Mouse (Mus musculus) WW6 (cell line): ENCODE measurements around the gene Gabbr2.

Experiments
- DNase-seq: peaks from one replicate; pipeline ENCODE4 v3.0.0-alpha.2; 2013; ENCODE audit warnings: low read depth, low spot score

The Gabbr2 gene

GRCm38 (mm10) chr4:46988824-46989223 lies 2.8 kb downstream of the Gabbr2 start:
- DNase-seq, result no peak

DNA sequence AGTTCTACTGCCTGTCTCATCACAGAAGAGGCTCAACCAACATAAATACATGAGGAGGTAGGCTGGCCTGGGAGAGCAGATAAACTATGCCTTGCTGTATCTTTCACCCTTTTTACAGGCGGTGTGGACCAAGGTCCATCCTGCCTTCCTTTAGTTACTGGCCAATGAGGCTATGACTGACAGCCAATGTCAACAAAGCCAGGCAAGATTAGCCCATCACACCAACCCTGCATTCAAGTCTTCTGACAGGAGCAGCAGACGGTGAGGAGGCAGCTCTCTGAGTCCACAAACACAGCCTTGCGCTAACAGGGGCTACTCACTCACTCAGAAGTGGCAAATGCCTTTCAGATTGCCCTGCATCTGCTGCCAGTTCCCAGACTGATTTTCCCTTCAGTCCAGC lies 3.4 kb downstream of the Gabbr2 start:
- DNase-seq, result no peak

GRCm38 (mm10) chr4:46987809-46988208 lies 3.9 kb downstream of the Gabbr2 start:
- no peak for DNase-seq

DNA sequence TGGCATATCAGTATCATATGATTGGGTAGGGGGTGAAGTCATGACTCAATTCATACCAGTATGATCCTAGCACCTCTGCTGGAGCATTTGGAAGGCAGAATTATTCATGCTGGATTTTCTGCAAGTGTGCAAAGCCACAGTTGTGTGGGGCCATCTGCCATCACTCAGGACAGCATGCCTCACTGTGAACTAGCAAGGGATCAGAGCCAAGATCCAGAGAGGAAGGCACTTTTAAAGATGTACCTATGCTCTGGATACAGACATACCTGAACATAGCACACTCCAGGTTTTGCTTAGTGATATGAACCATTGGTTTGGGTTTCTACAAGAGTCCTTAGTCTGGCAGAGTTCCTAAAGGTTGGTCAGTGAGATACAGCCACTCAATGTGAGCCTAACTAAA lies 5.6 kb downstream of the Gabbr2 start:
- DNase-seq, result no peak

- DNase-seq, result no peak
These were observed 8.8 kb downstream of the Gabbr2 start for GRCm38 (mm10) chr4:46982912-46983311.

DNA sequence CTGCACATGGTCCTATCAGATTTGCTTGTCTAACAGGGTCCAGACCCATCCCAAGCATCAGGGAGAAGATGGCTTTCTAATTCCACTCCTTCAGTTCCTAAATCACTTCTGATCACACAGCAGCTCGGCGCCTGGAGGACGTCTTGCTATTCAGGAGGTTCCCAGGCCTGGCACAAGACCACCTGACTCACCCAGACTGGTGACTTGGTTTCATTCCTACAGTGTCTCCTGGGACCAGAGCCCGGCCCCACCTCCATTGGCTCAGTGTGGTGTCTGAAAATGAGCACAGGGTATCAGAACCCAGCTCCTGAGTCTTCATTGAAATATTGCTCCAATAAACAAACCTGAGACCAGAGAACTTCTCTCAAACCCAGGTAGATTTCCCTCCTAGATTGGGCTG lies 9.6 kb downstream of the Gabbr2 start:
- DNase-seq, result no peak

DNA sequence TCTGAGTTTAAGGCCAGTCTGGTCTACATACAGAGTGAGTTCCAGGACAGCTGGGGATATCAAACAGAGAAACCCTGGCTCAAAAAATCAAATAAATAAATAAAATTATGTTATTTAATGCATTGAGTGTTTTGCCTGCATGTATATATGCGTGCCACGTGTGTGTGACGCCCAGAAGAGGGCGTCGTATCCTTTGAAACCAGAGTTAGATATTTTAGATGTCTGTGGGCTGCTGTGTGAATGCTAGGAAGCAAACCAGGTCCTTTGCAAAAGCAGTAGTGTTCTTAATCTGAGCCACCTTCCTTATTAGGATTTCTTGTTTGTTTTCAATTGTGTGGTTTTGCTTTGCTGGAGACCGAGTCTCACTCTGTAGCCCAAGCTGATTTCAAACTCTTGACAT lies 13.3 kb downstream of the Gabbr2 start:
- DNase-seq, result no peak

DNA sequence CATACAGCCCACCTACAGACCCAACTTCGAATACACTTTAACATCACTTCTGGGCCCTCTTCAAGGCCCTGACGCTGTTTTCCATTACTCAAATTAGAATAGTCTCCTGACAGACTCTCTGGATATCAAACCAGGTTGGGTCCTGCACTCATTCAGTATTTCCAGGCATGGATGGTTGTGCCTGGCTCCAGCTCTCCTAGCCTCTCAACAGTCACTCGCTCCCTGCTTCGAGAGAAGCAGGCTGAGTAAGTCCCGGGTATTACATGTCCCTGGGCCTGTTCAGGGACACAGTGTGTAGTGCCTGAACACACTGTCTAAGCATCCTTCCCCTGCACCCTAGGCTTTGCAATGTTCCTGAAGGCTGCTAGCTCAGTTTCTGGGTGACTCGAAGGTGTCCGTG lies 14.5 kb downstream of the Gabbr2 start:
- no peak for DNase-seq

GRCm38 (mm10) chr4:46976671-46977071 lies 15.0 kb downstream of the Gabbr2 start:
- DNase-seq, result no peak

- DNase-seq, result no peak
These were observed 18.4 kb downstream of the Gabbr2 start for GRCm38 (mm10) chr4:46973322-46973721.

GRCm38 (mm10) chr4:46967981-46968380 lies 23.7 kb downstream of the Gabbr2 start:
- DNase-seq, result no peak

GRCm38 (mm10) chr4:46966551-46966950 lies 25.1 kb downstream of the Gabbr2 start:
- DNase-seq, result no peak

DNA sequence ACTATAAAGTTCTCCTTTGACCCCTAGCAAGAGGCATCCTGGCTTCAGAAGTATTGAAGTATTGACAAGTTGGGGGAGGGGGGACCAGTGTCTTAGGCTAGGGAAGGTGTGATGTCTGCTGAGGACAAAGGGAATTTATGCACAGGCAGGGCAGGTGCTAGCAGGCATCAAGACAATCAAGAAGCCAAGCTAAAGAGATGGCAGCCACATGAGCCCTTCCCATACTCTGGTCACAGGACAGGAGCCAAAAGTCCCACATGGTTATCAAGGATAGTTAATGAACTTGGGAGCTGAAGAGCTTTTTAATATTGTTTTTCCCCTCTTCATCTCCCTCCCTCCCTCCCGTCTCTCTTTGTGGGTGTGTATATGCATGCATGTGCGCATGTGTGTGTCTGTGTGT lies 30.3 kb downstream of the Gabbr2 start:
- no peak for DNase-seq

- DNase-seq, result no peak
These were observed 31.5 kb downstream of the Gabbr2 start for GRCm38 (mm10) chr4:46960208-46960607.

DNA sequence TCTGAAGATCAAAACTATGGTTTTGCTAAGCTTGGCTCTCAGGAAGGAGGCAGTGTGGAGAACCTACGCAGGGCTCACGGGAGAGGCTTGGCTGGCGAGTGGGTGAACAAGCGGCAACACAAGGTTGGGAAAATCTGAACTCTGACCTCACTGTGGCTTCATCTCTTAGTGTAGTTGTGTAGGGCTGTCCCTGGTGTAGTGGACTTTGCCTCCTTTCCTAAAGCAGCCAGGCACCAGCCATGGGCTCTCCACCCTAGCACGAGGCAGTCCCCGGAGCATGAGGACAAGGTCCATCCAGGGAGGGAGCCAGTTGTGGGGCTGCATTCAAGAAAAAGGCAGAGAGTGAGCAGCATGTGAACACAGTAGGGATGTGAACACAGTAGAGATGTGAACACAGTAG lies 31.9 kb downstream of the Gabbr2 start:
- DNase-seq, result no peak

GRCm38 (mm10) chr4:46957955-46958354 lies 33.7 kb downstream of the Gabbr2 start:
- no peak for DNase-seq

- DNase-seq, result no peak
These were observed 34.7 kb downstream of the Gabbr2 start for GRCm38 (mm10) chr4:46956966-46957365.

DNA sequence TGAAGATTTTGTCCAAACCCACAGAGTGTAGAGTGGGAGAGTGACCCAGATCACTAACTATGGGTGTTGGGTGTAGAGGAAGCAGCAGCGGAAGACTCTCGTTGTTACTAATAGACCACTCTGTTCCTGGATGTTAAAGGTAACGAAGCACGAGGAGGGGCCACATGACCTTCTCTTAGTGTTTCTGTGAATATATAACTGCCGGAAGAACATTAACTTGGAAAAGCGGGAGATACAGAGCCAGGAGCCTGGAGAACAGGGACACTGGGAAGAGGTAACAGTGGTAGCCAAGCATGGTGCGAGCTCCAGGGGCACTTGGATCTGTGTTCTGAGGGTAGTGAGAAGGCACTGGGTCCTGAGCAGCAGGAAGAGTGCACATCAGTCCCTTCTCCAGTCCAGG lies 38.7 kb downstream of the Gabbr2 start:
- no peak for DNase-seq

GRCm38 (mm10) chr4:46952562-46952961 lies 39.1 kb downstream of the Gabbr2 start:
- DNase-seq, result no peak

DNA sequence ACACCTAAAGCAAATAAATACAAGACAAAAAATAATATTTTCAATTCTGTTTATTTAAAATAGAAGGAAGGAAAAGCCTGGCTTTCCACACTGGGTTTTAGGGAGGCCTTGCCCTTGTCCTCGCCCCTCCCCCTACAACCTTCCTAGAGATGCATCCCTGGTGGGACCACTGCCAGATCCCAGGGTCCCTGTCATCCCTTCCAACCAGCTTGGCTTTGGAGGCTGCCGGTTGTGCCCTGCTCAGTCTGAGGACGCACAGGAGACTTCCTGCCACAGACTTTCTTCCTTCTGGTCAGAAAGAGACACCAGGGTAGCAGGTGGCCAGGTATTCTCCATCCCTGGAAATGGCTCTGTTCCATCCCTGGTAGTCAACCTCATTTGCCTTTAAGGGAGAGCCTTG lies 57.4 kb downstream of the Gabbr2 start:
- no peak for DNase-seq

DNA sequence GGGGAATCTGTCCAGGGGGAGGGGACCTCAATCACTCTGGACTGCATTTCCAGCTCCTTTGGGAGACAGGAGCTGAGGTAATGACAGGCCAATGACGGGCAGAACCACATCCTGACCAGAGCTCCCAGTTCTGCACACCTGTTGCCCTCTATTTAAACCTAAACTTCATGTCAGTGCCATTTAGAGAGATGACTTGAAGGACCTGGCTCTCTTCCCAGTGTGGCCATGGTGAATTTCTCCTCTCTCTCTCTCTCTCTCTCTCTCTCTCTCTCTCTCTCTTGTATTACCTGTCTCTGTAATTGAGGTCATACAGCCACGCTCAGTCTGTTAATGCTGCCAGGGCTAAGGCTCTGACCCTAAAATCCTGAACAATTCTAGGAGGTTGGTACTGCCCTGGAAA lies 58.1 kb downstream of the Gabbr2 start:
- no peak for DNase-seq

DNA sequence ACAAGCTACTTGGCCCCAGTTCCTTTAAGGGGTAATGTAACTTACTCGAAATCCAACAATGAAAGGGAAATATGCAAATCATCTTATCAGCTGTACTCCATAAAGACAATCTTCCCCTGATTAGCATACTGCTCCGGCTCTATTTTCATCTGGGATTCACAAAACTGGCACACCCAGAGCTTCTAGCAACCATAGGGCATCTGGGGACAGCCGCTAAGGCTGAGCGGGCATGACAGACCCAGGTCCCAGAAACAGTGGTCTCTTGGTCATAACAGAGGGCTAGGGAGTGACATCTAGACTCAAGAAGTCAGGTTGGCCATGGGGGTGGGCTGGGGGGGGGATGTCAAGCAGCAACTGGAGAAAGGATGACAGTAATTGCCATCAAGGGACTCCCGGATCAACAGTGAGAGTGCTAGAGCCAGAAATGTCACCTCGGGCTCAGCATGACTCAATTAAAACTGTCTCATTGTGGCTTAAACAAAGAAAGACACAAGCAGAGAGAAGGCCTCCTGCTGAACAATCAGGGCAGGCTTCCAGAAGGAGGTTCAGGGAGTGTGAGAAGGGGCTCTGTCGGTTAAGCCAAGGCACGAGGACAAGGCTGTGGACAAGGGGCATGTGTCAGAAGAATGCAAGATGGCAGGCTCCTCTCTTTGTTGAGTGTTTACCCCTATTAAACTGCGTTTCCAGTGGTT lies 59.8 kb downstream of the Gabbr2 start:
- no peak for DNase-seq

DNA sequence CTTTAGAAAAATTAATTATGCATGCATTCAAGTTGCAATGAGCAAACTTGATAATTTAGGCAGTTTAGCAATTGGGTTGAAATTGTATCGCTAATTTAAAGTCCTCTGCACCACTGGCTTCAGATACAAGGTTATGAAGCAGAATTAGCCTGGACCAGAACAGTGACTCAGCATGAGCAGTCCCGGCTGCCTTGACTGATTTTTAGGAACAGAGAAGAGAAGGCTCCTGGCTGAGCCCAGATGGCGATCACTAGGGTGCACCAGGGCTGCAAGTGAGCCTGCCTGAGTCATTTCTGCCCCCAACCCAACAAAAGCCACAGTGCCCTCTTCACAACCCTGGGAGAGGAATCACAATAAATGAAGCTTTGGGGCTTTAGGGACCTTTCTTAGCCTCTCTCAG lies 63.6 kb downstream of the Gabbr2 start:
- DNase-seq, result no peak

DNA sequence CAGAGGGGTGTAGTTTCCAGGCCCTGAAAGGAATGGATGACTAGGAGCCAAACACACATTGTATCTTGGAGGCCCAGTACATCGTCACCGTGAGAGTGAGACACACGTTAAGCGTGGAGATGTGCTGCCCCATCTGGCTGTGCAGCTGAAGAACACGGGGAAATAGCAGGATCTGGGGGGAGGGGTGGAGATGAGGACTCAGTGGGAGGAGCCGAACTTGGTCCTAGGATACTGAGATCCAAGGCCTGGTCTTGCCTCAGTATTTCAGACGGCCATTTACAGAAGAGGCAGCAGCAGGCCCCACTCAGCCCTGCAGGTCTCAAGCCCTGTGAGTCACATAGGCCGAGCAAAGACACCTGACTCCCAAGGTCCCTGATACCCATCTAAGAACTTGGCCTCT lies 72.5 kb downstream of the Gabbr2 start:
- no peak for DNase-seq
